Mouse (Mus musculus): ENCODE data around the gene Agr2.

Agr2 gene

GRCm38 (mm10) chr12:35992711-35993110 is at the start of gene Agr2:
Agr2 (plus strand) TSS chr12:35992907.
- in situ Hi-C loops (cut with MboI, MseI) = loop anchor here in 1 of 2 experiments (10.0 kb wide), 1 partner anchor 98 kb away; no protein-coding TSS in a partner anchor

DNA sequence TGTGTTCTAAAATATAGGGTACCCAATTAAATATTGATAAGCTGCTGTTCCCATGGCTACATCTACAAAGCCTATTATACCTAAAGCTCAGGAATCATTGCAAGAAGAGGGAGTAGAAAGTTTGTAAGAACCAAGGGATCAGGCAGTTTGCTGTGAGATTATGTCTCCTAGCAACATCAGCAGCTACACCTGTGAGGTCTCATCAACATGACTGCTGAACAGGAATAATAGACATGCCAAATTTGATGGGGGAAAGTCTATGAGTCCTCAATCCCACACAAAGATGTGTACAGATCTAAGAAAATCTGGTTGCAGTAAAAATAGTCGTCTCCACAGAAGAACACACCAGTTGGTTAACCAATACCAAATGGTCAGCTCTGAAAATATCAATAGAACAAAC is 41.0 kb upstream of the Agr2 start:
- in situ Hi-C loops (cut with MboI, MseI) = no loop called here

GRCm38 (mm10) chr12:35957235-35957634 is 35.5 kb upstream of the Agr2 start:
- in situ Hi-C loops (cut with MboI, MseI) = loop anchor here (5.0 kb wide), 2 partner anchors 65 to 70 kb away; no protein-coding TSS in a partner anchor

DNA sequence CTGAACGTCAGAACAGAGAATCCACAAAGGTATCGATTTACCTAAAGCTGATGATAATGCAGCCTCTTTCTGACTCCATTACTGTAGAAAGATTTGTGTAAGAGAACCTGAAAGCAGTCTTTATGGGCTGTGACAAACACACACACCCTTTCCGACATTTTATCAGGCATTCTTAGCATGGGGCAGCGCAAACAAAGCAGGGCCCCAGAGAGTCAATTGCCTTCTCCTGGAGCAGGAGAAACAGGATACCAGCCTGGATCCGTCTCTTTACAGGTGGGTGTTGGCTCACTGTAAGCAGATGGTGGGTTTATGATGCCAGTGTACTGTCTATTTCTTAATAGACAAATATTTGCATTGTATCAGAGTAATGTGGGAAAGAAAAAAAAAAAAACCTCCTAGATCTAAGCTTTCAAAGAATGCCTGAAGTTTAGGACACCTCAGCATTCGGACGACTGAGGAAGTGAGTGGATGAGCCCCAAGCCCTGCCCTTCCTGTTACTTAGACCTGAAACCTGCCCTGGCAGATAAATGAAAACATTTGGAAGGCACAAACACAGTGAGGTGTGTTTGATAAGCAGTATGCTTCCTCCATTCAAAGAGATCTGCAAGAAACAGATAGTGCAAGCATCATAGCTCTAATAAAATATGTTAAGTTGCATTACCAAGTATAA is 26.5 kb upstream of the Agr2 start:
- in situ Hi-C loops (cut with MboI, MseI) = no loop called here

DNA sequence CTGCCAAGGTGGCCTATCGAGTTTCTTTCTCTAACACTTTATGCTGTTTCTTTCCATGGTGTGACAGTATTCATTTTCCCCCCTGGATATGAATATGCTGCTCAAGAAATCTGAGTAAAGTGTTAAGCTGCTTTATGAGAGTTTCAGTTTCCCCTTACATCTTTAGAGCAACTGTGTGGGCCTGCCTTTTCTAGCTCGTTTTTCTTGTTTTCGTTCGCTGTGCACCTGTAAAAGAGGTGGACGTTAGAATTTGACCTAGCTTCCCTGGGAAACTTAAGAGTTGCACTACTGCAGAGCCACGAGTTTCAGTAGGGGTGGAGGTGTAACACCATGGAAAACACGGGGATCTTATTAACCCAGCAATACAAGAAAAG is 26.0 kb upstream of the Agr2 start:
- in situ Hi-C loops (cut with MboI, MseI) = no loop called here

DNA sequence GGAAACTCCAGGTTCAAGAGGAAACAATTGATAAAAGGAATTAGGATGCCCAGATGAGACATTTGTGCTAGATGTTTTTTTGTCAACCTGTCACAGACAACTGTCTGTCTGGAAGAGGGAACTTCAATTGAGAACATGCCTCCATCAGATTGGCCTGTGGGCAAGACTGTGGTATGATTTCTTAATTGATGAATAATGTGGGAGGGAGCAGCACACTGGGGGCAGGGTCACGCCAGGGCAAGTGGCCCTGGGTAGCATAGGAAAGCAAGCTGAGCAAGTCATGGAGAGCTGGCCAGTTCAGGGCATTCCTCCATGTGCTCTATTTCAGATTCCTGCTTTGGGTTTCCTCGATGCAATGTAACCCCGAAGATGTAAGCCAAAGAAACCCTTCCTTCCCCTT is 16.8 kb upstream of the Agr2 start:
- in situ Hi-C loops (cut with MboI, MseI) = no loop called here

GRCm38 (mm10) chr12:35977633-35978246 is 15.0 kb upstream of the Agr2 start:
- in situ Hi-C loops (cut with MboI, MseI) = no loop called here

DNA sequence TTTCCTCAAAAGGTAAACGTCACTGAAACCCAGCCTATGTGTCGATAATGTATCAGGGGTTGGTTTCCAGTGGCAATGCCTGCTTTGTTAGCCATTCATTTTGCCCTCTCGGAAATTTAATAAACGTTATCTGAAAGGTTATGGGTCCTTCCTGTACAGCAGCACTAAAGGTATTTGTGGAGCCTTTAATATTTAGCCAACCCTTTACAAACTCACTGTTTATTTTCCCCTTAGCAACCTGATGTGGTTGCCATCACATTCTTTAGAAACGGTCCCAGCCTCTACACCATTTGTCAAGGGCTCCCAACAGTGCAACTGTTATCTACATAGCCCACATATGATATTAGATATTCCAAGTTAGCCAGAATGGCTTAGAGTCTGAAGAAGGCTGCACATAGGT is 13.1 kb upstream of the Agr2 start:
- in situ Hi-C loops (cut with MboI, MseI) = no loop called here

DNA sequence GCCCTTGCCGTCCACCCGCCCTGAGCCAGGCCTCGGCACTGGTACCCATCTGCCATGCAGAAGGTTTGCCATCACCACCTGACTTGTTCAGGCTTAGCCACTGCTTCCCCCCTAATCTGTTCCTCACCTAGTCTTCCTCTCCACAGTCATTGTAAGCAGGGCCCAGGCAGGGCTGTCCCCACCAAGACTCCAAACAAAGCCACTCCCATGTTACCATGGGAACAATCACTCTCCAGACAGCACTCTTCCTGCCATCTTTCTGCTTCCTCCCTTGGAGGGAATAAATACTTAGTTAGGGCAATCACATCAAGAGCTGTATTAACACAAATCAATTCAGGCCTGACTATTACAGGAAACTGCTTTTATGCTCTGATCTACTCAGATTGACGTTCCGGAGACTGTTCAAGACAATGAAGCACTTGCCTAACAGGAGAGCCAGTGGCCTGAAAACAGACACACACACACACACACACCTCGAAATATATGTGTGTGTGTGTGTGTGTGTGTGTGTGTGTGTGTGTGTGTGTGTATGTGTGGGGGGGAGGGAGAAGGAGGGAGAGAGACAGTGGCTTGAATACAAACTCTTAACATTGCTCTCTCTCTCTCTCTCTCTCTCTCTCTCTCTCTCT is 10.9 kb upstream of the Agr2 start:
- in situ Hi-C loops (cut with MboI, MseI) = no loop called here

DNA sequence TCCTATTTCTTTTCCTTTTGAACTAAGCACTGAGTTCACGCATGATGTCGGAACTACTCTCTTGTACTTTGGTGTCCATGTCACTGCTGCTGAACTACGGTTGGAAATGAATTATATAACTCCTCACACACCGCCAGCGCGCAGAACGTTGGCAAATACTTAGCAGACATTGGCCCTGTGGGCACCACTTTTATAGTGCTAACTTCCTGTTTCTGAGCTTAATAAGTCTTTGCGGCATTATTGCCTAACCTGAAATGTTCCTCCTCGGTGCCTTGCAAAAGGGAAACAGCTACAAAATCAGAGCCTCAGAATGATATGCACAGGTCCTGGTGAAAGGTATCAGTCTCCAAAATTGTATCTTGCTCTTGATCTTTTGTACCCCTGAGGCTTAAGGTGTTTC is 9.2 kb upstream of the Agr2 start:
- in situ Hi-C loops (cut with MboI, MseI) = no loop called here

- in situ Hi-C loops (cut with MboI, MseI) = no loop called here
These were observed 8.0 kb upstream of the Agr2 start for GRCm38 (mm10) chr12:35984743-35985142.

DNA sequence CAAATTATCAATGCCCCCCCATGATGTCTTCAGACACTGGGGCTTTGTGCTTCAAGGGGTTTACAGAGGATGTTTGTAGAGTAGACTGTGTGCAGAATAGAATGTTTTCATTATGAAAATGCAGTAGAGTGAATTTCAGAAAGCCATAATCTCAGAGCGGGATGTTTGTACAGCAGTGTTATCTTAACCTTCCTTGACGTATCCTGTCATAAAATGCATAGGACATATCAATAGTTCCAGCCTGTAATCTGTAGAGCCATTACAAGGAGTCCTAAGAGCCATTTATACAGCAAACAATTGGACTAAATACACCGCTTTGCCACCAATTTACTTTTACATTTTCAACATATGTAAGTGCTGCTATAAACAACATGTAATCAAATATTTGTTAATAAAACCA is 876 bp downstream of the Agr2 start:
- in situ Hi-C loops (cut with MboI, MseI) = loop anchor here in 1 of 2 experiments (10.0 kb wide), 1 partner anchor 99 kb away; no protein-coding TSS in a partner anchor

- in situ Hi-C loops (cut with MboI, MseI) = loop anchor here in 1 of 2 experiments (10.0 kb wide), 1 partner anchor 99 kb away; no protein-coding TSS in a partner anchor
These were observed 1.4 kb downstream of the Agr2 start for GRCm38 (mm10) chr12:35994098-35994497.

DNA sequence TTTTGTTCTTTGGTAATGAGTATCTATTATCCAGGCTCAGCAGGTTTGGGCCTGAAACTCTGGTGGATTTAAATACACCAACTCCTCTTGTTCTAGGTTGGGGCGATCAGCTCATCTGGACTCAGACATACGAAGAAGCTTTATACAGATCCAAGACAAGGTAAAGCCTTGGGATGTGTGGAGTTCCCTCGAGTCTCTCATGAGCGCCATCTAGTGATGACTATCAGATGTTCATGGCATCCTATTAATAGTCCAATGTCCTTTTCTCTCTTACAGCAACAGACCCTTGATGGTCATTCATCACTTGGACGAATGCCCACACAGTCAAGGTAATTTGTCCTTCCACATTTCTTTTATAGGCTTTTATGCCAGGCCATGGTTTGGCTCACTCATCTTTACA is 3.1 kb downstream of the Agr2 start:
- in situ Hi-C loops (cut with MboI, MseI) = loop anchor here in 1 of 2 experiments (10.0 kb wide), 1 partner anchor 101 kb away; no protein-coding TSS in a partner anchor

DNA sequence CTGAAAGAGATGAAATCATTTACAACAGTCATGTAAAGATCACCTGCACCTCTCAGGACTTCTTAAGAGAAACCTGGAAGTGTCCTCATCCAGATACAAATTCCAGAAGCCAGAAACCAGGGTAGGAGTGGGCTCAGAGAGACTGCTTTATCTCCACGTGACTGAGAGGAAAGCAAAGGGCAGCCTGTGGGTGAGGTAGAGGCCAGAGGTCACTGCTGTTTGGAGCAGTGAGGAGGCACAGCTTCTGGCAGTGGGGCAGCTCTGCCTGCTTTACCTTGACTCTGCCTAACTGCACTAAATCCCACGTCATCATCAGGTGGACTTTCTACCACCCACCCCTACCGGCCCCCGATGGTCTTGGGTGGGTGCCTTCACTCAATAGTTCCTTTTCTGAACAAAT is 12.0 kb downstream of the Agr2 start:
- in situ Hi-C loops (cut with MboI, MseI) = no loop called here

GRCm38 (mm10) chr12:36007581-36007980 is 14.9 kb downstream of the Agr2 start:
- in situ Hi-C loops (cut with MboI, MseI) = no loop called here

GRCm38 (mm10) chr12:36008364-36009047 is 15.8 kb downstream of the Agr2 start:
- in situ Hi-C loops (cut with MboI, MseI) = no loop called here

DNA sequence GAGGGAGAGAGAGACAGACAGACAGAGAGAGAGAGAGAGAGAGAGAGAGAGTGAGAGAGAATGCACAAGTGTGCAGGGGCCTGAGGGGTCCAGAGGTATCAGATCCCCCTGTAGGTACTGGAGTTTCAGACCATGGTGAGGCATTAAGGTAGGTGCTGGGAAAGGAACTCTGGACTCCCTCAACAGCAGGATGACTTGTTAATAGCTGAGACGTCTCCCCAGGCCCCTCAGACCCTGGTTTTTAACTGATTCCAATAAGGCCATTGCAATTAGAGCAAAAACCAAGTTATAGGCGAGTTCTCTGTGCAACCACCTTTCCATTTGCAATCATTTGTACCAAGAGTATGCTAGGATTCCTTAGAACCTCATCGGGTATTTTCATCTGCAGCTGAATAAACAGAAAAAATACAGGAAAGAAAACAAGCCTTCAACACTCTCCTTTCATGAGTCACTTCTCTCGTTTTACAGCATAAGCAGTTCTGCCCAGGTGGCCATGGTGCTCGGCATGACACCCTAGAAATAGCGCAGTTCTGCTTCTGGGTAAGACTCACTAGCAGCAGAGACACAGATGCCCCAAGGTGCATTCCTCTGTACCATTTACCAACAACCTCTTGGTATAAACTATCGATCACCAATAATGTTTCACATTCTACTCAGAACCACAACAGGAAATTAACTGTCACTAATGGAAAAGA is 20.7 kb downstream of the Agr2 start:
- in situ Hi-C loops (cut with MboI, MseI) = no loop called here

DNA sequence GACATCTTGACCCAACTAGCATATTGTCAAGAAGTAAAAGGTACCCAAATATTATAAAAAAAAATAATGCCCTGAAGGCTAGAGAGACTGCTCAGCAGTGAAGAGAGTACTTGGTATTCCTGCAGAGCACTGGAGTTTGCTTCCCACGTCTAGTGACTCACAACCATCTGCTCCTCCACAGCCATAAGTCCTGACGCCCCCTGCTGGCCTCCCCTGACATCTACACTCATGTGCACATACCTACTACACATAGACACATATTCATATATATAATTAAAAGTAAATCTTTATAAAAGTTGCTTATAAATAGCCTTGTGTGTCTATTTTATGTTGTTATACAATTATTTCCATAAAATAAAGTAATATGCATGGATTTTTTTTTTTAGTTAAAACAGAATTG is 25.1 kb downstream of the Agr2 start:
- in situ Hi-C loops (cut with MboI, MseI) = no loop called here

- in situ Hi-C loops (cut with MboI, MseI) = no loop called here
These were observed 26.9 kb downstream of the Agr2 start for GRCm38 (mm10) chr12:36019572-36019971.

GRCm38 (mm10) chr12:36020081-36020480 is 27.4 kb downstream of the Agr2 start:
- in situ Hi-C loops (cut with MboI, MseI) = no loop called here

GRCm38 (mm10) chr12:36020710-36021109 is 28.0 kb downstream of the Agr2 start:
- in situ Hi-C loops (cut with MboI, MseI) = no loop called here

Data from T-helper 17 cell (primary cell).